Mouse (Mus musculus) midbrain, embryonic 16.5 days (tissue): ENCODE results near the gene Astn2. TPM values are rescaled to one million over a fixed set of nuclear protein-coding genes. Genes with fewer than 3 reads are reported as not detected.
A peak's percentile ranks its signal among the peaks of the same experiment; 100 is the strongest.

Source experiments
- ATAC-seq: fragments of 200-750 bp; cut with Nextera tagmentation; 2 replicates; pipeline ENCODE4 v1.8.0; 2017; ENCODE audit warnings: moderate TSS enrichment
- H3K27ac ChIP-seq: fragments of 300-500 bp; sonication (generic); 2 replicates; pipeline ENCODE4 v1.5.1; 2014; ENCODE audit warnings: mild to moderate bottlenecking, low read length, mixed read lengths
- H3K27me3 ChIP-seq: fragments of 300-500 bp; sonication (generic); 2 replicates; pipeline ENCODE4 v1.6.1; 2014; ENCODE audit warnings: low read depth, low read length, mixed read lengths; ENCODE audit not compliant: control insufficient read depth, insufficient read depth
- H3K36me3 ChIP-seq: fragments of 300-500 bp; sonication (generic); 2 replicates; pipeline ENCODE4 v1.6.1; 2014; ENCODE audit warnings: mild to moderate bottlenecking, low read length, moderate library complexity, mixed read lengths; ENCODE audit not compliant: control insufficient read depth, insufficient read depth
- H3K4me1 ChIP-seq: fragments of 300-500 bp; sonication (generic); 2 replicates; pipeline ENCODE4 v1.6.1; 2014; ENCODE audit warnings: mild to moderate bottlenecking, low read length, mixed read lengths; ENCODE audit not compliant: control insufficient read depth, insufficient read depth
- H3K4me2 ChIP-seq: fragments of 300-500 bp; sonication (generic); 2 replicates; pipeline ENCODE4 v1.6.1; 2014; ENCODE audit warnings: mild to moderate bottlenecking, low read length, mixed read lengths
- H3K4me3 ChIP-seq: fragments of 300-500 bp; sonication (generic); 2 replicates; pipeline ENCODE4 v1.5.1; 2014; ENCODE audit warnings: low read depth, mild to moderate bottlenecking, low read length, moderate library complexity, mixed read lengths
- H3K9ac ChIP-seq: fragments of 300-500 bp; sonication (generic); 2 replicates; pipeline ENCODE4 v1.6.1; 2014; ENCODE audit warnings: low read depth, low read length, mixed read lengths
- H3K9me3 ChIP-seq: fragments of 300-500 bp; sonication (generic); replicated peaks from 2 replicates; pipeline ENCODE4 v1.6.1; 2014; ENCODE audit warnings: mild to moderate bottlenecking, low read length, mixed read lengths; ENCODE audit not compliant: control insufficient read depth, poor library complexity, severe bottlenecking
- WGBS: fragments of 180-500 bp; shearing (Covaris S2); extraction: QIAGEN DNeasy Blood & Tissue Kit; methylation state at CpG from one replicate; pipeline ENCODE4 v1.1.7; 2014; 5-methylcytosine and 5-hydroxymethylcytosine counted together
- polyA plus RNA-seq: library from polyadenylated mRNA; unstranded; fragments of >200 nt; fragmentation: Nextera tagmentation; extraction: Ambion mirVana; gene quantifications from 2 replicates; pipeline ENCODE4 v1.2.1, GENCODE M21; 2015

The Astn2 gene
- polyA plus RNA-seq, 1 experiment from 2014 or later = 1.8 TPM

- no peaks in the 10 kb centered on the region for H3K27me3 ChIP-seq
- H3K27ac ChIP-seq = no peak overlapping the region
- no peaks in the 10 kb centered on the region for H3K36me3 ChIP-seq
- H3K4me1 ChIP-seq = no peaks in the 10 kb centered on the region
- no peak for ATAC-seq
- H3K4me3 ChIP-seq = no peak overlapping the region
- 94% methylated on average over 2 of the region's 2 CpGs for WGBS
- H3K4me2 ChIP-seq = no peak overlapping the region
- H3K9ac ChIP-seq = no peak overlapping the region
- no peaks in the 10 kb centered on the region for H3K9me3 ChIP-seq
Measured at GRCm38 (mm10) chr4:65763823-65764222, 640.6 kb downstream of the Astn2 start.

GRCm38 (mm10) chr4:65762116-65762515 is 642.3 kb downstream of the Astn2 start:
- no peak for ATAC-seq
- Histone ChIP-seq H3K36me3 (no peaks in the 10 kb centered on the region), H3K9ac (no peak overlapping the region), H3K4me3 (no peak overlapping the region), H3K27ac (no peak overlapping the region), H3K9me3 (no peaks in the 10 kb centered on the region), H3K27me3 (no peaks in the 10 kb centered on the region), H3K4me2 (no peak overlapping the region), H3K4me1 (peaks cover 4% of the 10 kb centered on the region; the same call in 1 of the 2 replicates)
- 92% methylated on average over 3 of the region's 3 CpGs for WGBS

GRCm38 (mm10) chr4:65761658-65762057 is 642.8 kb downstream of the Astn2 start:
- H3K27me3 ChIP-seq = no peaks in the 10 kb centered on the region
- H3K9ac ChIP-seq = no peak overlapping the region
- H3K4me1 ChIP-seq = peaks cover 4% of the 10 kb centered on the region; the same call in 1 of the 2 replicates
- no peaks in the 10 kb centered on the region for H3K36me3 ChIP-seq
- no peak overlapping the region for H3K4me2 ChIP-seq
- H3K9me3 ChIP-seq = no peaks in the 10 kb centered on the region
- WGBS = 67% methylated on average over 3 of the region's 3 CpGs
- H3K4me3 ChIP-seq = no peak overlapping the region
- no peak for ATAC-seq
- no peak overlapping the region for H3K27ac ChIP-seq

DNA sequence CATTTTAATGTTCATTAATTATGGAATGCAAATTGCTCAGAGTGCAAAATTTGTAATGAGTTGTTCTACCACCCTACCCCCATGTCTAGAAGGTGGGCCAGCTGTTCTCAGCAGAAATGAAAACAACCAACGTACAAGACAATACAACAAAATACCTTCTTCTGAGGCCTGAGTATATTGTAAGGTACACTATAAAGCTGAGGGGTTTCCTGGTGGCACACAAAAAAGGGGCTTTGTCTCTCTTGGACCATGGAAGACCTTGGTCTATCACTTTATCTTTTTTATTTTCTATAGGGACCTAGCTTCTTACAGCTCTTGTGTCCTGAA is 645.6 kb downstream of the Astn2 start:
- no peak overlapping the region for H3K27ac ChIP-seq
- WGBS = 80% methylated on average over 1 of the region's 1 CpGs

DNA sequence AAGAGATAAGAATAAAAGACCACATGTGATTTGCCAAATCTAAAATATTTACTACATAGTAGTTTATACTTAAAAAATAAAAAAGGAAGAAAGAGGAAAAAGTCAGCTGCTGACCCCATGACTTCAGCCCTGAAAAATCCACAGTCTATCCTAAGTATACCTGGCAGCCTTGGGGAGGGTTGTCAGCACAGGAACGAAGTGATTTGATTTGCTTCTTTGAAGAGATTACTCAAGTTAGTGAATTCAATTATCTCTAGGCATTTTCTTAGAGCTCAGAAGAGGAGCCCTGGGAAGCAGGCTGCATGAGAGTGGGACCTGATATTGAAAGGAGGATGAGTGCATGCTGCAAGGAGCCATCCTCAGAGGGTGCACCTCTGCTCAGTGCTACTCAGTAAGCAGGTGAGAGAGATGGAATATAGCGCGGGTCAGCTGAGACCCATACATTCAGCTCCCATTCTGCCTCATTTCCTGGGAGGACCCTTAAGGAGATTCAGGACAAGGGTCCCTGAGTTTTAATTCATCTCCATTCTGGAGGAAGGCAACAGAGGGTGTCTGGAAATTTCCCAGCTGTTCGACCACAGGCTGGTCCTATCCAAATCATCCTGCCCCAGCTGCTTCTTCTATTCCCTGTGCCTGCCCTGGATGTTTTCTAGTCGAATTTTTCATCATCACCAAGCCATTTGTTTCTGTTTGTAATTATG is 646.1 kb downstream of the Astn2 start:
- H3K4me3 ChIP-seq = no peak overlapping the region
- H3K4me1 ChIP-seq = peaks cover 4% of the 10 kb centered on the region; the same call in 1 of the 2 replicates
- H3K9ac ChIP-seq = no peak overlapping the region
- no peaks in the 10 kb centered on the region for H3K9me3 ChIP-seq
- WGBS = 53% methylated on average over 5 of the region's 5 CpGs
- H3K27ac ChIP-seq = peak overlapping the region; percentile 35; the same call in 1 of the 2 replicates
- H3K4me2 ChIP-seq = no peak overlapping the region
- no peaks in the 10 kb centered on the region for H3K27me3 ChIP-seq
- ATAC-seq = peak; percentile 70; the same call in 1 of the 2 replicates
- H3K36me3 ChIP-seq = no peaks in the 10 kb centered on the region

More for the DNA sequence above, 645.6 kb downstream of the Astn2 start:
- no peaks in the 10 kb centered on the region for H3K27me3 ChIP-seq
- no peaks in the 10 kb centered on the region for H3K36me3 ChIP-seq
- no peak overlapping the region for H3K4me3 ChIP-seq
- no peak overlapping the region for H3K4me2 ChIP-seq
- ATAC-seq = no peak
- no peak overlapping the region for H3K9ac ChIP-seq
- peaks cover 4% of the 10 kb centered on the region; the same call in 1 of the 2 replicates for H3K4me1 ChIP-seq
- no peaks in the 10 kb centered on the region for H3K9me3 ChIP-seq

- ATAC-seq = no peak
- H3K36me3 ChIP-seq = no peaks in the 10 kb centered on the region
- 90% methylated on average over 3 of the region's 3 CpGs for WGBS
- no peaks in the 10 kb centered on the region for H3K9me3 ChIP-seq
- H3K4me2 ChIP-seq = no peak overlapping the region
- H3K4me3 ChIP-seq = no peak overlapping the region
- no peaks in the 10 kb centered on the region; the same call in 1 of the 2 replicates for H3K4me1 ChIP-seq
- no peak overlapping the region for H3K27ac ChIP-seq
- no peak overlapping the region for H3K9ac ChIP-seq
- no peaks in the 10 kb centered on the region for H3K27me3 ChIP-seq
Measured at GRCm38 (mm10) chr4:65752941-65753340, 651.5 kb downstream of the Astn2 start.

DNA sequence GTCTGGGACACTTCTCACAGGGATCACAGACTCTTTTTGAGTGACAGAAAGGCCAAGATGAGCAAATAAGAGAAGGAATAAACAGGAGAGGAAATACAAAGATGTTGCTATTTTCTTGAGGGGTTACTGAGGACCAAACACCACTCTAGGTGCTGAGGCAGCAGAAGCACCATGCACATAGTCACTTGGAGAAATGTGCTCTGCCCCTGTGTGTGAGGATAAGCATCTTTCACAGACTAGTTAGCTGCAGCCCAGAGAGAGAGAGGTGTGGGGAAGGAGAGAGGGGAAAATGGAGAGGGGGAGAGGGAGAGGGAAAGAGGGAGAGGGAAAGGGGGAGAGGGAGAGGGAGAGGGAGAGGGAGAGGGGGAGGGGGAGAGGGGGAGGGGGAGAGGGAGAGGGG is 659.6 kb downstream of the Astn2 start:
- Histone ChIP-seq H3K4me2 (no peak overlapping the region), H3K27me3 (no peaks in the 10 kb centered on the region), H3K36me3 (no peaks in the 10 kb centered on the region), H3K9me3 (no peaks in the 10 kb centered on the region), H3K27ac (peak overlapping the region; percentile 68), H3K4me1 (peaks cover 20% of the 10 kb centered on the region), H3K9ac (no peak overlapping the region), H3K4me3 (no peak overlapping the region)
- peak; percentile 43; the same call in 1 of the 2 replicates for ATAC-seq

GRCm38 (mm10) chr4:65744088-65744610 is 660.3 kb downstream of the Astn2 start:
- H3K9me3 ChIP-seq = no peaks in the 10 kb centered on the region
- no peak overlapping the region for H3K9ac ChIP-seq
- H3K36me3 ChIP-seq = no peaks in the 10 kb centered on the region
- no peak overlapping the region for H3K4me2 ChIP-seq
- no peaks in the 10 kb centered on the region for H3K27me3 ChIP-seq
- ATAC-seq = peak; percentile 81
- peaks cover 20% of the 10 kb centered on the region for H3K4me1 ChIP-seq
- peak overlapping the region; percentile 68 for H3K27ac ChIP-seq
- no peak overlapping the region for H3K4me3 ChIP-seq
- 33% methylated on average over 5 of the region's 5 CpGs for WGBS

- peak overlapping the region; percentile 34; the same call in 1 of the 2 replicates for H3K27ac ChIP-seq
- H3K9me3 ChIP-seq = no peaks in the 10 kb centered on the region
- no peak overlapping the region for H3K9ac ChIP-seq
- H3K27me3 ChIP-seq = no peaks in the 10 kb centered on the region
- H3K36me3 ChIP-seq = no peaks in the 10 kb centered on the region
- ATAC-seq = no peak
- no peak overlapping the region for H3K4me2 ChIP-seq
- no peak overlapping the region for H3K4me3 ChIP-seq
- peaks cover 20% of the 10 kb centered on the region for H3K4me1 ChIP-seq
Measured at GRCm38 (mm10) chr4:65743160-65743691, 661.2 kb downstream of the Astn2 start.
